Mouse (Mus musculus): ENCODE data around the gene Filip1.
A peak's percentile ranks its signal among the peaks of the same experiment; 100 is the strongest.

Filip1 gene

DNA sequence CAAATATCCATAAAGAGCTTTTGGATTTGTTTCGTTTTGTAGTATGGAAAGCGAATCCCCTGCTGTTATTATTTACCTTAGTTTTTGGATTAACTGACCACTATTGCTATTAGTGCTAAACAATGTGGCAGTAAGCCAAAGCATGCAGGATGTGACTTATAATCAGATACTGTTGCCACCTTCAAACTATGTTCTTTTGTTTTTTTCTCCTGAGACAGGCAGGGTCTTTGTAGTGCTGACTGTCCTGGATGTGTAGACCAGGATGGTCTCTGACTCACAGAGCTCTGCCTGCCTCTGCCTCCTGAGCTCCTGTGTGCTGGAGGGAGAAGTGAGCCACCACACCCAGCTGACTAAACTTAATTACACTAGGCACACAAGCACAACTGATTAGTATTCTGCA, 33.4 kb downstream of the Filip1 start:
- no peak for DNase-seq (ENCODE audit: low spot score in 2 of 2)

DNA sequence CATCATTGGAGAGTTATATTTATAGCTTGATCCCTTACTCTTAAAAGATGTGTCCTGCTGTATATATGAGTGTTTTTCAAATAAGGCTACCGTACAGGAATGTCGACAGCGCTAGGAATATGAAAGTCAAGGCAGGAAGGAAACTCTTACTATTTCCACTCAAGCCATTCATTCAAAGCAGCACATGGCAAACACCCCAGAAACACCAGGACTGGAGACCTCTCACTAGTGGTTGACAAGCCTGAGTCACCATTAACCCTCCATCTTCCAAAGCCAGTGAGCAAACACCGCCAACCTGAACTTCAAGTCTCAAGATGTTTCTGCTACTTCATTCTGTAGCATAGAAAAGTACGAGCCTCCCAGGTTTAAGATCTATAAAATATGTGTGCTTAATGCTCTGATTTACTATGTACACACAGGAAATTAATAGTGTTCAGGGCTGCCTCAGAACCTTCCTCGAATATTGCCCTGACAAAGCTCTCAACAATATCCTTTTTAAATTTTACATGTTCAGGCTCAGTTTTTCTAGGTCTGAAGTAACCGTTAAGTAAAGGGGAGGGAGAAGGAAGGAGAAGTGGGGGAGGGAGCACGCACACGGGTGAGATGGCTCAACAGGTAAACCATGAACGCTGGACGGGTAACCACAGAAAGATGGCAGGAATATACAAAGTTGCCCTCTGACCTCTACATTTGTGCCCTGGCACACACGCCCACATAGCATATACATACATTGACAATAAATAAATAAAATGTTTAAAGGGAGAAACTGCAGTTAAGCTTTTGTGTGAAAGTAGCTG, 34.2 kb downstream of the Filip1 start:
- no peak for DNase-seq (ENCODE audit: low spot score in 2 of 2)

DNA sequence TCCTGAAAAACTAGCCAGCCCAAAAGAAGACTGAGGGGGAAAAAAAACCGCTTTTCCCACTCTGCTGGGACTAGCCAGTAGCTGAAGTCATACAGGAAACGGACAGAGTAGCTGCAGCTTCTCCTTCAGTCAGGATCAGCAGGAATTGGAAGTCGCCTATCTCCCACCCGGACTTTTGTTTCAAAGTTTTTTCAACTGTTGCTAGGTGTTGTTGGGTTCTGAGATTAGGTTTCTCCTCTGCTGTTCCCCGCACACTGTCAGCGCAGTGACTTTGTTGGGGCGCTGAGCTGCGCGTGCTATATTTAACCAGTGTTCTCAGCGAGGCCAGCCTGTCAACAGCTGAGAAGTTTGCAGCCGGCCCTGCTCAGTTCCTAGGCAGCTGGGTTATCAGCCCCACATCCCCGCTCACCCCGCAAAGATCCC, 35.1 kb downstream of the Filip1 start:
- peak; percentile 11 to 45 for DNase-seq (ENCODE audit: low spot score in 2 of 2)

DNA sequence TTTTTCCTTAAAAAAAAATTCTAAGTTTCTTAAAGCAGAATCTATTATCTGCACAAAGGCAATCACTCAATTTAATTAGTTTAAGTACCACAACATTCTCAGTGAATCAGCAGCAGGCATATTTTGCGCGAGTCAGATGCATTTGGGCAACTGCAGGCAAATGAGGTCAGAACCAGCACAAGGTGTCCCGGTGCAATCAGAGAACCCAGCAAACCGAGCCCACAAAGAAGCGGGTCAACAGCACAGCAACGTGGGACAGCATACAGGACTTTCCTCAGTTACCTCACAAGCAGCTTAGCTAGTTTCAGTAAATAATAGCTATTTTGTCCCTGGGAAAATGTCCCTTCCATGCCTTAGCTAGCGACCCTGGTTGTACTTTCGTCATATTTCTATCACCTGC, 35.9 kb downstream of the Filip1 start:
- DNase-seq (ENCODE audit: low spot score in 2 of 2) = no peak

DNA sequence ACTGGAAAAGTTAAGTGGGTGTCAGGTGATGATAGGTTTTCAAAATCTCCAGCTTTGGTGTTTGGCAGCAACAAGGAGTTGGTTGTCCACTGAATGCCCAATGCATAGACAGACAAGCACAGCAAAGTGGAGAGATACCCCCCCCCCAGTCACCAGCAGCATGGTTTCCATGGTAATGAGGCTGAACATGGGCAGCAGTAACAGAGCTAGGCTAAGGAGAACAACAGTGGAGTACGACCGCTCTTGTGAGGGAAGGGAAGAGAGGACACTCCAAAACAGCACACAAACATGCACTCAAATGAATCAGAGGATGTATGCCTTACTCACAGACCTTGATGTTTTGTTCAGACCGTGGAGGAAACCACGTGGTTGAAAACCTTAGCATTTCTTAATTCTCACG, 37.5 kb downstream of the Filip1 start:
- DNase-seq (ENCODE audit: low spot score in 2 of 2) = no peak

DNA sequence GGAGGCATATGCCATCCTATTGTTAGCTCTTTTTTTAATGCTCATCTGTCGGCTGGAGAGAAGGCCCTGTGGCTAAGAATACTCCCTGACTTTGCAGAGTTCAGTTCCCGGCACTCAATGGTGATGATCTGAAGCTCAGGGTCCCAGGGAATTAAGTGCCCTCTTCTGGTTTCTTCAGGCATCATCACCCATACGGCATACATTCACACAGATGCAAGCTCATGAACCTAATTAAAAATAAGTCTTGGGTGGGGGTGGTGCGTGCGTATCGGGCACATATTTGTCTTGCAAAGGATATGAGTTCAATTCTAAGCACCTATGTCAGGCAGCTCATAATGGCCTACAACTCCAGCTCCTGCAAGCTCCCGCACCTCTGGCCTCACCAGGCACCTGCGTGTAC, 39.1 kb downstream of the Filip1 start:
- DNase-seq (ENCODE audit: low spot score in 2 of 2) = no peak

DNA sequence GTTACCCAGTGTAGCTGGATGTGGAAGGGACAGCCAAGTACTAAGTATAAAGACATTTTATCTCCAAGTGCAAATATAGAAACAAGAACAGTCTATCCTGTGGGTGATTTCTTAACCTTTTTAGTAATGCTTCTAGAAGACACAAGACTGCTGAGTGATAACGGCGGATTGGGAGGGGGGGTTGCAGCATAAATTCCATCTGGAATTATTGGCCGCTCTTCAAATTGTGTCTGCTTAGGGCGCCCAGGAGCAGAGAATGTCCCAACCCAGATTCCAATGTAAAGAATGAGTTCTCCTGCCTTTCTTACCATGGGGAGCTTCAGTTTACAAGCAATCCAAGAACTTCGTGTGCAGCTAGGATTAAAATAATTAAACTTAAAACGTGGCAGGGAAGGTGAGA, 39.9 kb downstream of the Filip1 start:
- DNase-seq (ENCODE audit: low spot score in 2 of 2) = no peak

DNA sequence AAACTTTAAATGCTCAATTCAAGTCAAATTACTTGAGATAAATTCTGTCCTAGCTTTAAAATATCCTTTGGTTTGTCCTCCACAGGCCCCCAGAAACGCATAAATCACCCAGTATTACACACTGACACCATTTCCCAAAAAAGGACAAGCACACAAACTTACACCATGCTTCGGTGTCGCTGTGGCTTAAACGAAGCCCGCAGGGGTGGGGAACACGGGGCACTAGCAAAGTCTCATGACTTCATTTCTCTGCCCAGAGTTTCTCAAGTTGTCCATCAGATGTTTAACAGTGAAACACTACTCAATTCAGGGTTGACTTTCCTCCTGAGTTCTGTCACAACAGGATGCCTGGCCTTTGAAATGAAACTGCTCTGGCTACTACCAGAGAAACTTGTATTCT, 41.0 kb downstream of the Filip1 start:
- DNase-seq (ENCODE audit: low spot score in 2 of 2) = no peak

DNA sequence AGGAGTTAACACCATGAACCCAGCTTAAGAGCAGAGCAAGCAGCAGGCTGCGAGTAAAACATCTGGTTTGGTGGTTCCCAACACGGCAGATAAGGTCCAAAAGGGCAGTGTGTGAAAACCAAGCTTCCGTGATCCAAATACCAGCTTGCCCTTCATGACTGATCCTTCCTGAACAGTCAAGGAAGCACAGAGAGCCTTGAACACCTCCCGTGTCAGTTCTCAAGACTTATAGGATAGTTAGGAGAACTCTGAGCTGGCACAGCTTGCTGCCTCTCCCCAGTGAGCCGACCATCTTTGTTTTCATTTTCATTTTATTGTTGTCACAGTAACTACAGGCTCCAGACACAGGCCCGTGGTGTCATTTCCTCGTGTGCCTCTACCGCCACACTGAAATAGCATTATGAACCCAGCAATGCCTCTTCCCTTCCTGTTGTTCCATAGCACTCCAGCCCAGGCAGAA, 42.0 kb downstream of the Filip1 start:
- DNase-seq (ENCODE audit: low spot score in 2 of 2) = no peak

DNA sequence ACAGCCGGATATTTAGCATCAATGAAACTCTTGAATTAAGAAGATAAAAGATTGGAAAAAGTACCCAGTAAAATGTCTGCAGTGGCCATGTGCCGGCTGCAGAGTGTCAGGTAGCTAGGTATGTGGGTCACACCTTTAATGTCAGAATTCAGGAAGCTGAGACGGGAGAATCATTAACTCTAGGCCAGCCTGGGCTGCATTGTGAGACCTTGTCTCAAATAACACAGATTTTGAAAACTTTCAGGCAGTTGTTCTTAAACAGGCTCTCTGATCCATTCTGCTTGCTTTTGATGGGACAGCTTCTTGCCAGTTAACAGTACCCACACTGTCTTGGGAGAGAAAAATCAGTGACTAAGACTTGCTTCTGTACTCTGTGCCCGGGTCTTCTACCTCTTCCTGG, 43.1 kb downstream of the Filip1 start:
- DNase-seq (ENCODE audit: low spot score in 2 of 2) = no peak

DNA sequence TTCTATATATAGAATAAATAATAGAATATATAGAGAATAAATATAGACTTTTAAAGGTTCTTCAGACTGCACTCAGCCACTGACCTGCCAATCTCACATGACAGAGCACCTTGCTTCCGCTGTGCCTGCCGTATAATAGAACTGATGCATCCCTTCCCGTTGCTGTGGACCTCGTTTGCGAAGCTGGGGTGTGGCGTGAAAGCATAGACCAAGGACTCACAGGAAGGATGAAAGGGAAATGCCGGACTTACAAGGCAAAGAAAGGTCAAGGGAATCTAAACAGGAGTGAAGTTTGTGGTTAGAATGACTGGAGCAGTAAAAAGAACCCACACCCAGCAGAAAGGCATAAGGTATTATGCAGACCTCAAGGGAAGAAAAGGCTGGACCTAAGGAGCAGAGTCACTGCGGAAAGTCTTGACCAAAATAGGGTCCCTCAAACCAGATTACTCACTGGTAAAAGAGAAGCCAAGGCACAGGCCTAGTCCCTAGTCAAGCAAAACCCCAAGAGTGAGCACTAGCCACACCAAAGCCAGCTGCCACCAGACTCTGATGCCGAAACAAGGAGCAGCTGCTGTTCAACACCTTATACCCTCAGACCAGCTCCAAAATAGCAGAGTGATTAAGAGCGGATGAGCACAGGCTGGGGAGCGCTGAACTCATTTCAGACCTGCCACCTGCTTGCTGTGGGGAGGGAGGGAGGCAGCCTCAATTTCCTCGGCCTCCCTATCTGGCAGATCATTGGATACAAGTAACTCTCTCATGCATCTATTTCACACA, 45.8 kb downstream of the Filip1 start:
- no peak for DNase-seq (ENCODE audit: low spot score in 2 of 2)

DNA sequence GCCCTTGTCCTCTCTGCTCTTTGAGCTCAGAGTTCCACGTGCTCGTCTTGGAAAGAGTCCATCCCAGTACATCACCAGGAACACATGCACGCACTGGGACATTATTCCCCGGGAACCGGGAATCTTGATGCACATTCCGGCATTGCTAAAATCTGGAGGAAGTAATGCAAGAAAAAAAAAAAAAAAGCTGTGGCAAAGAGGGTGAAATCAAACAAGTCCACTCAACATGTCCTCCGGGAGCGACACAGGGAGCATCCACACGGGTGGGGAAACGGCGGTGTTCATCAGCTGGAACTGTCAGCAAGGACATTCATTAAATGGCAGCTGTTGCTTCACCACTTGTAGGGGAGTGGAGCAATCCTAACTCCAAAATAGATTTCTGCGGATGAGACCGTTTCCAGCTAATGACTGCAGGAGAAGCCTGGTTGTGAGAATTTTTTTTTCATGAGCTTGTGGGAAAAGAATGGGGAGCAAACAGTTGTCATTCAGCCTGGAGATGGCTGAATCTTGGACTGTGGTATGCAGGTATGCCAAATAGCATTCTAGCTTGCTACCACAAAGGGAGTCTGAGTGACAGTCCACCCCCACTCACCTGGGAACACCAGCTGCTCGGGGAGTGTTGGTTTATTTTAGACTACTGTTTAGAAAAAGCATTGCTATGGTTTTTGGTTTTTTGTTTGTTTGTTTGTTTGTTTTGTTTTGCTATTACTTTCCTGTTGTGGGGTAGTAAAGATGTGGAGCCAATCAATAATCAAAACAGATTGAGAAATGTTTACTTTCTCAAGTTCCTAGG, 46.9 kb downstream of the Filip1 start:
- DNase-seq (ENCODE audit: low spot score in 2 of 2) = no peak

DNA sequence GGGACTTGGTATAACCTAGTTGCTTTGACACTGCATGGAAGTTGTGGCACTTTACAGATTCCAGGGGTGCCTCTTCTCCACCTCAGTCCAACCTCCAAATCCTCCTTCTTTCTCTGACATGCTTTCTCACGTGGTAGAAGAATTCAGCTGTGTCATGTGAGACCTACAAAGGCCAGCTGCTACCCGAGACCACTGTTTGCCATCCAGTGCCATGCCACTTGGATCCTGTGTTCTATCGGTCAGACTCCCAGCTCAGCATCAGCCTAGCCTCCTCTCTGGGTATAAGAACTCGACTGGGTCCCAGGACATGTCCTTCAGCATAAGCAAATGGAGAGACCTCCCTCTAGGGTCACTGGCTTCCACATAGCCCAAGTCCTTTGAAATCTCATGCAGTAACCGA, 47.6 kb downstream of the Filip1 start:
- DNase-seq (ENCODE audit: low spot score in 2 of 2) = no peak

DNA sequence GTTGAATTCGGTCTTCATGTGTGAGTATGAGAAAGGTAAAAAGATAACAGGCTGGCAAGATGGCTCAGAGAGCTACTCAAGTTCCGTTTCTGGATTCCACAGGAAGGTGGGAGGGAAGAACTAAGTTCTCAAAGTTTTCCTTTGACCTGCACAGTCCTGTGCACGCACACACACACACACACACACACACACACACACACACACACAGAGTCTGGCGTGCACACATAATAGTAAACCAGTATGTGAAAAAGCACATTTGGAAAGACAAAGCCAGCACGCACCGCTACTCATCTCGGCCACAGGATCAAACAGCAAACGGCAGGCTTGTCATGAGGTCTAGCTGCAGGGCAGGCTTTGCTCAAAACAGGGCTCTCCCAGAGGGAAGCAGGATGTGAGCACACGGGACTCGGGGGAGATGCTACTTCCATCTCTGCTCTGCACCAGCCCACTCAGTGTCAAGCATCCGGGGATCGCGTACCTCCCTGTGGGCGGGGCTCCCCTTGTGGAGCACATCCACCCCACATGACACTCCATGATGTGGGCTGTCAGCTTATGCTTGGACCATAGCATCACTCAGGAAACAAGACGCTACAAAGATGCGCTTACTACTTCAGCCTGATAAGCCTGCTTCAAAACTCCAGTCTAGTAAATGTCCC, 50.9 kb downstream of the Filip1 start:
- no peak for DNase-seq (ENCODE audit: low spot score in 2 of 2)

DNA sequence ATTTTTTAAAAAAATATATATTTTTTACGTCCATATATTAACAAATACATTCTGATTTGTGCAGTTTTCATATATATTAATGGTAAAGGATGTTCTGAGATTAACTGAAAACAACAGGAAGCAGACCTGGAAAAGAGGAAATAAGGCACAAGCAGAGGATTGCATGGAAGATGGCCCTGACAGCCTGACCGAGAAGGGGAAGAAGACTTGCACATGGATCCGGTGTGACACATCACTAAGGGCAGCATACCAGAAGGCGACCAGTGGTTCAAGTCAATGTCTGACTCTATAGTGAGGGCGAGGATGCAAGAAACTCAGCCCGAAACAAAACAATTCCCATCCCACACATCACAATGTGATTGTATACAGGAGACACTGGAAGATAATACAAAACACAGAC, 52.2 kb downstream of the Filip1 start:
- DNase-seq (ENCODE audit: low spot score in 2 of 2) = no peak

DNA sequence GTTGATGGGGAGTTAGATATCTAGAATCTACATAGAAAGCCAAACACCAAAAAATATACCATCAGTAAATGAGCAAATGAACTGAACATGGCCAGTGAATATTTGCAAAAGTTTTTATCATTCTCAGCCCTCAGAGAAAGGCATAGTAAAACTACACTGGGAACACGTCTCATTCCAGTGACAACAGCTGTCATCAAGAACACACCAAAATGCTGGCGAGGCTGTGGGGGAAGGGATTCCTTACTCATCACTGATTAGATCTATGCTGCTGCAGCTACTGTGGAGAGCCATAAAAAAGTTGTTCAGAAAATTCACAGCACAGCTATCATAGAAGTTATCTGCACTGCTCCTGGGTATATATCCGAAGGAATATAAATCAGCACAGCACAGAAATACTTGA, 54.3 kb downstream of the Filip1 start:
- DNase-seq (ENCODE audit: low spot score in 2 of 2) = no peak

DNA sequence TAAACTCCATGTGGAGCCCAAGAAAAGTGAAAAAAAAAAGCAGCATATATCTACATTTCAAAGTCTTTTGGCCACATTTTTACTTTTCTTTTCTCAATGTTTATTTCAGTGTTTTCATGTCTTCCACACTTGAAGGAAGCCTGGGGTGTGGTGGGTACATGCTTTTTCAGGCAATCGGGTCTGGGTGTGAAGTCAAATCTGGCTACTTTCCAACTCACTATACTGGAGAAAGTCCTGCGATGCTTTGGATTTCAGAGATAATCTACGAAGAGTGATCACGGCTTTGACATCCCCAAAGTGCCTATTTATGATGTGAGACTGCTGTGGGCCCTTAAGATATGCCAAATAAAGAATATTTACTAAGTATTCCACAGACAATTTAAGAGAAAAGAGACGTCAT, 57.7 kb downstream of the Filip1 start:
- no peak for DNase-seq (ENCODE audit: low spot score in 2 of 2)

DNA sequence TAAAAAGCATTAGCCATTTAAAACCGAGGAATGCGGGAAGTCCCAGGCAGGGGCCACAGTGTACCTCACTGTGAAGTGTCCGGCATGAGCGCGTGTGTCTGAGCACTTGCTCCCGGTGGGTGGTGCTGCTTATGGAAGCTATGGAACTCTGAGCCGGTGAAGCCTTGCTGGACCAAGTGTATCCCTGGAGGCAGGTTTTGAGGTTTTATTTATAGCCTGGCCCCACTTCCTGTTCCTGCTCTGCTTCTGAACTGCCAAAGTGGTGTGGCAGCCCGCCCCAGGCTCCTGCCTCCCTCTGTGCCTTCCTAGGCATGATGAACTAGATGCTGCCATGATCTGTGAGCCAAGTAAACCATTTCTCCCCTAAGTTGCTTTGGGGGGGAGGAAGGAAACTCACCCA, 60.7 kb downstream of the Filip1 start:
- no peak for DNase-seq (ENCODE audit: low spot score in 2 of 2)

DNA sequence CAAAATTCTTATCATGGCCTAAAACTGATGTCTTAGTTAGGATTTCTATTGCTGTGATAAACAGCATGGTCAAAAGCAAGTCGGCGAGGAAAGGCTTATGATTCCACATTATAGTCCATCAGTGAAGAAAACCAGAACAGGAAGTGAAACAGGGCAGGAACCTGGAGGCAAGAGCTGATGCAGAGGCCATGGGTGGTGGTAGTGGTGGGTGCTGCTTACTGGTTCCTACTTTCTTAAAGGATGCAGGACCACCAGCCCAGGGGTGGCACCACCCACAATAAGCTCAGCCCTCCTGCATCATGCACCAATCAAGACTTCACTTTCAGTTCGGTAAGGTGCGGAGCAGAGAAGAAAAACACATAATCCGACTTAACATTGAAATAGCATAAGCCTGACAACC, 61.3 kb downstream of the Filip1 start:
- no peak for DNase-seq (ENCODE audit: low spot score in 2 of 2)

DNA sequence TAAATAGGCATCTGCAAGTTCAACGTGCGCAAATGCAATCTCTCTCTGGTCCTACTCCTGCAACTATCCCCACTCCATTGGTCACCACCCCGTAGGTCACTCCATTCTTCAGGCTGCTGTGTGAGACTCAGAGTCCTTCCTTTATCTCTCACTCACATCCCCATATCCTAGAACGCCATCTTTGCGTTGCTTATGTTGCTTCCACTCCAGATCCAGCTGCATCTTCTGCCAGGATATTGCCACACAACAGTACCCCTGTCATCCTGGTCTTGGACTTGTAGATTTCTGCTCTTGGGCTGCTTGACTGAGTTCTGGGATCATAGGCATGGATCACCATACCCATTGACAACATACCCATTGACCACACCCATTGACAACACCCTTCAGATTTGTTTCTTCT, 62.0 kb downstream of the Filip1 start:
- DNase-seq (ENCODE audit: low spot score in 2 of 2) = no peak

DNA sequence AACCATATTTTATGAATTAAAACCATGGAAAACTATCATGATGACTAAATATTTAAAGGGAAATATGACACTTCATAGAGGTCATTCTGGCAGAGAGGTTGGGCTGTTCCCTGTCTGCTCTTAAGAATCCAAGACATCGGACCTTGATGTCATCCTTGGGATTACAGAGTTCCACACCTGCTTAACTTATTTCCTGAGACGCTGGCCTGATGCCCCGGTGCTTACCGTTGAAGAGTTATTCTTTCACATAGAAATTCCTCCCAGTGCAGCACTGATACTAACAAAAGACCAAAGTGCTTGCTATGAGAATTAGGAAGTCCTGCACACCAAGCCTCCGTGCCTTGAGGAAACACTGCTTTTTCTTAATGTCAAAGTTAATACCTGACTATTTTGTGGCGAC, 62.6 kb downstream of the Filip1 start:
- no peak for DNase-seq (ENCODE audit: low spot score in 2 of 2)

DNA sequence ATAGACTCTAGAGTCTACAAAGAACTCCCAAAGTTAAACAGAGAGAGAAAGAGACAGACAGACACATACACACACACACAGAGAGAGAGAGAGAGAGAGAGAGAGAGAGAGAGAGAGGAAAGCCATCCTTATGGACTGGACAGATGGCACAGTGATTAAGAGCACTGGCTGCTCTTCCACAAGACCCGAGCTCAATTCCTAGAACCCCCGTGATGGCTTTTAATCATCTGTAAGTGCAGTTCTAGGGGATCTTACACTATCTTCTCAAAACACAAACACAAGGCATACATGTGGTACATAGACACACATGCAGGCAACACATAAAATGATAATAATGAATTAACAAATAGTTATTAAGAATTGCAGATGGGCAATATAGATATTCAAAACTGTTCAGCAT, 64.3 kb downstream of the Filip1 start:
- no peak for DNase-seq (ENCODE audit: low spot score in 2 of 2)

All from urinary bladder, adult 18-20 months (tissue).